Mouse (Mus musculus): Measurements from ENCODE around the gene Cfap70.

GRCm38 (mm10) chr14:20371854-20372253 lies 80.2 kb downstream of the Cfap70 start:
- TF ChIP-seq CTCF (IDR thresholded peaks at IDR 0.05; ENCODE audit: low read depth, low read length), result no peak
- no peak for TF ChIP-seq GATA2 (IDR thresholded peaks at IDR 0.05; ENCODE audit: borderline replicate concordance, low read depth, low read length)
- no peak for TF ChIP-seq GATA1 (IDR thresholded peaks at IDR 0.05; ENCODE audit: borderline replicate concordance, low read length)
- TF ChIP-seq TAL1 (conservative IDR thresholded peaks at IDR 0.05; ENCODE audit: low read depth, low read length), result no peak

Measured in G1E (cell line).